ENCODE assay signal across 18 mouse cellular contexts in the genomic region with DNA sequence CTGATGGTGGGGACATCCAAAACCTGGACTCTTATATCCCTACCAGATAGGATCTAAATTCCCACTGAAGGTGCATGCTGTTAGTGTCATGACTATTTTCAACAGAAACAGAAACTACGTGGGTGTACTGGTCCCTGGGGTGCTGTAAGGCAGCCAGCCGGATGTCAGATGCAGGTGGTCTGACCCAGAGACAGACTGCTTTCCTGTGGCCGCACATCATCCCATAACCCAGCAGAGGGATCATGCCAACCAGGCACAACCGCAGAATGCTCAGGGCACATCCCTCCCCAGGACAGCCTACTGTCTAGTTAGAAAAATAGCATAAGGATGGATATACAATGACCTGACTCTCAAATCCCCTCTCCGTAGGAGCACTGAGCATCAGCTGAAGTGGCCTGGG. TPM values are rescaled to one million over a fixed set of nuclear protein-coding genes. Genes with fewer than 3 reads are reported as not detected.
A peak's percentile ranks its signal among the peaks of the same experiment; 100 is the strongest.
DNase-seq lines count a peak whose midpoint lies in the region; ATAC-seq and TF ChIP-seq lines count a peak whose summit lies in the region.
"Had no signal": no experiment of that assay in that cellular context is flagged by ENCODE, and none has a peak within 500 bp of the region (broad histone marks: within the 10 kb centered on the region; RNA-seq: fewer than 3 reads in every experiment).

No protein-coding gene starts in this region.

- no peak for TF ChIP-seq POLR2A in CH12.LX (IDR thresholded peaks at IDR 0.05; ENCODE audit: low read depth, low read length)

- WGBS in hindbrain, embryonic 16.5 days: 69% methylated on average over 5 of the region's 5 CpGs

- in situ Hi-C loops in CH12.LX (cut with MboI; ENCODE audit: low pct_ligation_motif_present, low pct_unique_long_range_greater_than_20kb, low sequenced_read_pairs): no loop called here

- no peak overlapping the region for H3K9ac ChIP-seq in CH12.LX (ENCODE audit: insufficient read depth, low read depth)
- no peak overlapping the region for H3K9ac ChIP-seq in hindbrain, embryonic 16.5 days (ENCODE audit: low read depth, low read length)
- H3K9ac ChIP-seq: embryonic facial prominence, embryonic 13.5 days; forebrain, embryonic 12.5 days; midbrain, embryonic 13.5 days had no signal

- peak; percentile 75; the same call in 1 of the 2 replicates for TF ChIP-seq EP300 in CH12.LX (IDR thresholded peaks at IDR 0.05; ENCODE audit: low read length)

- TF ChIP-seq CTCF in left cerebral cortex, adult 2 months (IDR thresholded peaks at IDR 0.05): no peak; the same call in 1 of the 2 replicates
- TF ChIP-seq CTCF in CH12.LX (conservative IDR thresholded peaks at IDR 0.05 in 1 of 2, IDR thresholded peaks at IDR 0.05 in 1 of 2; ENCODE audit: low read depth in 2 of 2, low read length in 2 of 2): no peak

- no peaks in the 10 kb centered on the region for H3K79me2 ChIP-seq in CH12.LX (replicated peaks; ENCODE audit: control insufficient read depth, extremely low read depth, insufficient read depth, poor library complexity, severe bottlenecking)

- H3K9me3 ChIP-seq in CH12.LX (replicated peaks; ENCODE audit: low read length): no peaks in the 10 kb centered on the region
- H3K9me3 ChIP-seq in hindbrain, embryonic 16.5 days (ENCODE audit: control insufficient read depth, low read length): no peaks in the 10 kb centered on the region
- H3K9me3 ChIP-seq: embryonic facial prominence, embryonic 13.5 days; forebrain, embryonic 12.5 days; midbrain, embryonic 13.5 days had no signal

- ATAC-seq in hindbrain, embryonic 16.5 days: no peak
- ATAC-seq: intestine, embryonic 16.5 days; lung, postnatal 0 days; midbrain, embryonic 13.5 days; Patski had no signal

- peaks cover 7% of the 10 kb centered on the region for H3K27me3 ChIP-seq in CH12.LX (replicated peaks)
- no peaks in the 10 kb centered on the region for H3K27me3 ChIP-seq in hindbrain, embryonic 16.5 days (replicated peaks; ENCODE audit: control insufficient read depth, insufficient read depth, low read length)
- H3K27me3 ChIP-seq: embryonic facial prominence, embryonic 13.5 days; forebrain, embryonic 12.5 days; midbrain, embryonic 13.5 days; Patski had no signal

- intact Hi-C loops in left cerebral cortex, adult 2 months (cut with DNase I): loop anchor here (1.0 to 5.0 kb wide), 4 partner anchors 46 to 171 kb away; a partner anchor contains a TSS
- intact Hi-C loops in heart, postnatal 36 days (cut with DNase I): no loop called here

- H3K4me2 ChIP-seq in CH12.LX (ENCODE audit: insufficient read depth, low read depth, poor library complexity, severe bottlenecking): peak overlapping the region; percentile 88
- no peak overlapping the region for H3K4me2 ChIP-seq in hindbrain, embryonic 16.5 days (ENCODE audit: low read length)
- H3K4me2 ChIP-seq: embryonic facial prominence, embryonic 13.5 days; forebrain, embryonic 12.5 days; liver, embryonic 11.5 days; midbrain, embryonic 13.5 days had no signal

- H3K4me1 ChIP-seq in CH12.LX (ENCODE audit: control insufficient read depth in 1 of 2, insufficient read depth in 2 of 2): peaks cover 3 to 20% of the 10 kb centered on the region in 2 experiments
- no peaks in the 10 kb centered on the region for H3K4me1 ChIP-seq in hindbrain, embryonic 16.5 days (ENCODE audit: control insufficient read depth, insufficient read depth, low read depth, low read length)
- H3K4me1 ChIP-seq: embryonic facial prominence, embryonic 13.5 days; forebrain, embryonic 12.5 days; midbrain, embryonic 13.5 days had no signal

- H3K4me3 ChIP-seq in left cerebral cortex, adult 2 months: peak overlapping the region; percentile 31; the same call in 1 of the 2 replicates
- H3K4me3 ChIP-seq in CH12.LX (replicated peaks in 1 of 3; ENCODE audit: low read depth in 2 of 3, low read length in 2 of 3, poor library complexity in 1 of 3): peak overlapping the region in 2 of 3 experiments; percentile 1 to 33
- H3K4me3 ChIP-seq in hindbrain, embryonic 16.5 days (ENCODE audit: low read length): no peak overlapping the region
- H3K4me3 ChIP-seq: embryonic facial prominence, embryonic 13.5 days; forebrain, embryonic 12.5 days; midbrain, embryonic 13.5 days had no signal

- H3K27ac ChIP-seq in left cerebral cortex, adult 2 months: peak overlapping the region; percentile 50; the same call in 1 of the 2 replicates
- no peak overlapping the region for H3K27ac ChIP-seq in CH12.LX (ENCODE audit: insufficient read depth, low read depth)
- no peak overlapping the region for H3K27ac ChIP-seq in hindbrain, embryonic 16.5 days (ENCODE audit: low read depth, low read length)
- H3K27ac ChIP-seq: embryonic facial prominence, embryonic 13.5 days; forebrain, embryonic 12.5 days; kidney, postnatal 0 days; midbrain, embryonic 13.5 days had no signal

- dilution Hi-C loops in CH12.LX (cut with MboI; ENCODE audit: extremely low pct_ligation_motif_present, extremely low pct_unique_long_range_greater_than_20kb, low sequenced_read_pairs): no loop called here

- H3K36me3 ChIP-seq in CH12.LX (replicated peaks in 1 of 2; ENCODE audit: control insufficient read depth in 1 of 2, insufficient read depth in 1 of 2, low read length in 1 of 2): no peaks in the 10 kb centered on the region
- H3K36me3 ChIP-seq in hindbrain, embryonic 16.5 days (ENCODE audit: control insufficient read depth, insufficient read depth, low read length): no peaks in the 10 kb centered on the region
- H3K36me3 ChIP-seq: embryonic facial prominence, embryonic 13.5 days; forebrain, embryonic 12.5 days; midbrain, embryonic 13.5 days had no signal

- TF ChIP-seq RAD21 in CH12.LX (IDR thresholded peaks at IDR 0.05; ENCODE audit: low read depth, low read length): no peak; the same call in none of the 2 replicates

- no peak for DNase-seq in left cerebral cortex, adult 2 months (ENCODE audit: extremely low spot score in 1 of 2, low spot score in 2 of 2)
- no peak for DNase-seq in left cerebral cortex, adult 11 months (ENCODE audit: low spot score)
- DNase-seq in A20 (ENCODE audit: low read depth, low spot score) (peak; percentile 76), CH12.LX (ENCODE audit: extremely low read depth) (peak; percentile 65)
- DNase-seq in spleen, adult 12 weeks (ENCODE audit: low spot score): peak; percentile 8
- DNase-seq in heart, postnatal 36 days: no peak
- DNase-seq: gastrocnemius, postnatal 10 days; heart, postnatal 4 days; layer of hippocampus, adult 9-11 months had no signal

TF ChIP-seq in CH12.LX, 34 proteins besides CTCF, POLR2A, EP300 and RAD21:
- no peak for TF ChIP-seq KAT2A (IDR thresholded peaks at IDR 0.05; ENCODE audit: insufficient replicate concordance, low read length)
- TF ChIP-seq TCF12 (IDR thresholded peaks at IDR 0.05; ENCODE audit: low read depth, low read length): peak; percentile 73
- TF ChIP-seq NELFE (IDR thresholded peaks at IDR 0.05; ENCODE audit: low read depth, low read length): no peak
- no peak for TF ChIP-seq JUND (conservative IDR thresholded peaks at IDR 0.05; ENCODE audit: low read depth, low read length)
- TF ChIP-seq MXI1 (IDR thresholded peaks at IDR 0.05; ENCODE audit: low read depth, low read length): 0 out of 2 replicates have a peak, but pooled peaks have one; percentile 31
- no peak for TF ChIP-seq ZNF384 (IDR thresholded peaks at IDR 0.05; ENCODE audit: low read depth, low read length)
- no peak for TF ChIP-seq CHD2 (IDR thresholded peaks at IDR 0.05; ENCODE audit: low read length)
- TF ChIP-seq ZKSCAN1 (IDR thresholded peaks at IDR 0.05; ENCODE audit: borderline replicate concordance, low read depth, low read length): no peak
- no peak for TF ChIP-seq ZMIZ1 (IDR thresholded peaks at IDR 0.05; ENCODE audit: low read depth, low read length)
- no peak for TF ChIP-seq SMC3 (IDR thresholded peaks at IDR 0.05; ENCODE audit: low read depth, low read length)
- no peak for TF ChIP-seq PAX5 (IDR thresholded peaks at IDR 0.05; ENCODE audit: low read length)
- TF ChIP-seq RCOR1 (conservative IDR thresholded peaks at IDR 0.05; ENCODE audit: low read depth, low read length): no peak
- no peak for TF ChIP-seq MAZ (IDR thresholded peaks at IDR 0.05; ENCODE audit: low read depth, low read length)
- no peak for TF ChIP-seq MAFK (IDR thresholded peaks at IDR 0.05; ENCODE audit: insufficient replicate concordance, low read length)
- TF ChIP-seq ETS1 (conservative IDR thresholded peaks at IDR 0.05; ENCODE audit: low read depth, low read length): peak; percentile 22; the same call in 1 of the 2 replicates
- TF ChIP-seq MEF2A (IDR thresholded peaks at IDR 0.05; ENCODE audit: borderline replicate concordance, low read depth, low read length): peak; percentile 51; the same call in 1 of the 2 replicates
- TF ChIP-seq SIN3A (IDR thresholded peaks at IDR 0.05; ENCODE audit: low read length): peak; percentile 61; the same call in 1 of the 2 replicates
- peak; percentile 62 for TF ChIP-seq BHLHE40 (IDR thresholded peaks at IDR 0.05; ENCODE audit: low read depth, low read length)
- no peak for TF ChIP-seq USF2 (conservative IDR thresholded peaks at IDR 0.05; ENCODE audit: low read depth, low read length)
- no peak for TF ChIP-seq TBP (conservative IDR thresholded peaks at IDR 0.05; ENCODE audit: low read depth, low read length)
- no peak for TF ChIP-seq GABPA (IDR thresholded peaks at IDR 0.05; ENCODE audit: insufficient replicate concordance, low read depth, low read length)
- no peak for TF ChIP-seq JUN (IDR thresholded peaks at IDR 0.05; ENCODE audit: insufficient read depth, low read depth, low read length)
- no peak for TF ChIP-seq NRF1 (IDR thresholded peaks at IDR 0.05; ENCODE audit: low read depth, low read length)
- TF ChIP-seq MAX (IDR thresholded peaks at IDR 0.05; ENCODE audit: low read length): peak; percentile 44; the same call in 1 of the 2 replicates

RNA-seq across cellular contexts. Expression of a gene that starts 14.3 kb away (rescaled TPM):
- total RNA-seq in left cerebral cortex, adult 2 months (2021): 100 to 1,000 TPM; 351 to 386 TPM
- total RNA-seq in CH12.LX (2012; rRNA removed) (3.9 and 8.4 TPM in 2 replicates), CH12.LX (2014; rRNA removed) (10.0 and 10.5 TPM in 2 replicates)
- 13.5 and 16.9 TPM in 2 replicates for polyA plus RNA-seq in CH12.LX (2012; ENCODE audit: insufficient read length, low read depth)
- total RNA-seq in heart, postnatal 36 days (2021): 10 to 100 TPM; 44.5 to 44.6 TPM
- 10.5 and 15.4 TPM in 2 replicates for polyA plus RNA-seq in hindbrain, embryonic 16.5 days (2015; fragmentation: Nextera tagmentation; extraction: Ambion mirVana)

Comparison
In these comparisons a context has a peak if more than half of its experiments do, and no peak if none do; other contexts are left out.
1. DNase-seq: peak in A20 (single experiment), CH12.LX (single experiment) and spleen, adult 12 weeks (single experiment); none in left cerebral cortex, adult 2 months (0 of 2), left cerebral cortex, adult 11 months (single experiment) and heart, postnatal 36 days (0 of 2).
2. RNA of a gene that starts 14.3 kb away (total RNA-seq): 351 to 386 TPM in left cerebral cortex, adult 2 months; 44.5 to 44.6 TPM in heart, postnatal 36 days and 3.9 to 10.5 TPM in CH12.LX; every median in the first group is over 4 times any median in the second.